Mouse (Mus musculus) midbrain, embryonic 11.5 days (tissue): Measurements from ENCODE around the gene Rpusd4. TPM values are rescaled to one million over a fixed set of nuclear protein-coding genes. Genes with fewer than 3 reads are reported as not detected.
A peak's percentile ranks its signal among the peaks of the same experiment; 100 is the strongest.

Experiments used
- ATAC-seq: fragments of 200-750 bp; cut with Nextera tagmentation; 2 replicates; pipeline ENCODE4 v1.8.0; 2017; ENCODE audit warnings: moderate TSS enrichment, moderate library complexity; ENCODE audit not compliant: low FRiP score
- DNase-seq: peaks from one replicate; pipeline ENCODE4 v3.0.0; 2015; ENCODE audit warnings: low spot score; ENCODE audit errors: missing footprints
- H3K27ac ChIP-seq: fragments of 300-500 bp; sonication (generic); 2 replicates; pipeline ENCODE4 v1.5.1; 2014; ENCODE audit warnings: low read depth, low read length
- H3K27me3 ChIP-seq: fragments of 300-500 bp; sonication (generic); 2 replicates; pipeline ENCODE4 v1.6.1; 2014; ENCODE audit warnings: mild to moderate bottlenecking, low read length, moderate library complexity, mixed read lengths; ENCODE audit not compliant: control insufficient read depth, insufficient read depth
- H3K36me3 ChIP-seq: fragments of 300-500 bp; sonication (generic); 2 replicates; pipeline ENCODE4 v1.6.1; 2014; ENCODE audit warnings: mild to moderate bottlenecking, low read length, moderate library complexity, mixed read lengths; ENCODE audit not compliant: control insufficient read depth, insufficient read depth
- H3K4me1 ChIP-seq: fragments of 300-500 bp; sonication (generic); 2 replicates; pipeline ENCODE4 v1.6.1; 2014; ENCODE audit warnings: low read length; ENCODE audit not compliant: control insufficient read depth, insufficient read depth
- H3K4me2 ChIP-seq: fragments of 300-500 bp; sonication (generic); 2 replicates; pipeline ENCODE4 v1.6.1; 2014; ENCODE audit warnings: mild to moderate bottlenecking, moderate library complexity
- H3K4me3 ChIP-seq: fragments of 300-500 bp; sonication (generic); 2 replicates; pipeline ENCODE4 v1.5.1; 2014; ENCODE audit warnings: low read depth, low read length
- H3K9ac ChIP-seq: fragments of 300-500 bp; sonication (generic); 2 replicates; pipeline ENCODE4 v1.6.1; 2014; ENCODE audit warnings: low read length
- H3K9me3 ChIP-seq: fragments of 300-500 bp; sonication (generic); 2 replicates; pipeline ENCODE4 v1.6.1; 2016; ENCODE audit warnings: low read length; ENCODE audit not compliant: control insufficient read depth
- WGBS: fragments of 180-500 bp; shearing (Covaris S2); extraction: QIAGEN DNeasy Blood & Tissue Kit; methylation state at CpG from one replicate; pipeline ENCODE4 v1.1.7; 2014; 5-methylcytosine and 5-hydroxymethylcytosine counted together
- polyA plus RNA-seq: library from polyadenylated mRNA; unstranded; fragments of >200 nt; fragmentation: Nextera tagmentation; extraction: Ambion mirVana; gene quantifications from 2 replicates; pipeline ENCODE4 v1.2.1, GENCODE M21; 2014

Gene Rpusd4
- polyA plus RNA-seq, 1 experiment from 2014 or later = 29.8 TPM

- no peak overlapping the region for H3K9ac ChIP-seq
- H3K27me3 ChIP-seq = no peaks in the 10 kb centered on the region
- no peaks in the 10 kb centered on the region for H3K4me1 ChIP-seq
- DNase-seq = no peak
- H3K9me3 ChIP-seq = no peaks in the 10 kb centered on the region
- H3K4me3 ChIP-seq = no peak overlapping the region
- no peak overlapping the region for H3K4me2 ChIP-seq
- ATAC-seq = no peak
- no peak overlapping the region for H3K27ac ChIP-seq
- no peaks in the 10 kb centered on the region for H3K36me3 ChIP-seq
These were observed 18.2 kb upstream of the Rpusd4 start for GRCm38 (mm10) chr9:35249476-35249875.

GRCm38 (mm10) chr9:35257365-35257764, 10.3 kb upstream of the Rpusd4 start:
- no peaks in the 10 kb centered on the region for H3K9me3 ChIP-seq
- no peak overlapping the region for H3K9ac ChIP-seq
- H3K27ac ChIP-seq = no peak overlapping the region
- H3K36me3 ChIP-seq = no peaks in the 10 kb centered on the region; the same call in 1 of the 2 replicates
- no peak overlapping the region for H3K4me2 ChIP-seq
- DNase-seq = peak; percentile 8
- H3K4me1 ChIP-seq = no peaks in the 10 kb centered on the region
- no peak overlapping the region for H3K4me3 ChIP-seq
- H3K27me3 ChIP-seq = no peaks in the 10 kb centered on the region
- 97% methylated on average over 7 of the region's 7 CpGs for WGBS
- ATAC-seq = no peak

DNA sequence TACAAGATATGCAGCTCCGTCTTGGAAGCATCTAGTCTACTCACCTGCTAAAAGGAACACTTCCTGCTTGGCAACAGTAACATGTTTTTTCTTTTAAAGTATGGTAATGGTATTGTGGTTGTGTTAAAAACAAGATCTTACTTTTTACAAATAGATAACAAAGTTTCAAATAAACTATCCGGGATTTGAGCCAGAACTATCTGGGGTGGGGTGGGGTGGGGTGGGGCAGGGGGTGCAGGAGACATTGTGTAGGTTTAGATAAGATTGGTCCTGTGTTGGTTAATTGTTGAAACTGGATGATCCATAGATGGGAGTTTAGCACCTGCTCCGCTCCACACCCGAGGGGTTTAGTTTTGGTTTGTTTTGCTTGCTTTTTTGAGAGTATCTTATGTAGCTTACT, 5.2 kb upstream of the Rpusd4 start:
- H3K9me3 ChIP-seq = no peaks in the 10 kb centered on the region
- H3K4me2 ChIP-seq = no peak overlapping the region
- peaks cover 6% of the 10 kb centered on the region; the same call in 1 of the 2 replicates for H3K4me1 ChIP-seq
- WGBS = 89% methylated on average over 4 of the region's 4 CpGs
- ATAC-seq (no peak), DNase-seq (peak; percentile 41)
- no peak overlapping the region for H3K9ac ChIP-seq
- no peaks in the 10 kb centered on the region for H3K27me3 ChIP-seq
- H3K36me3 ChIP-seq = no peaks in the 10 kb centered on the region; the same call in 1 of the 2 replicates
- no peak overlapping the region for H3K4me3 ChIP-seq
- no peak overlapping the region for H3K27ac ChIP-seq

- Histone ChIP-seq H3K27ac (no peak overlapping the region), H3K36me3 (no peaks in the 10 kb centered on the region; the same call in 1 of the 2 replicates), H3K4me1 (peaks cover 9% of the 10 kb centered on the region), H3K9me3 (no peaks in the 10 kb centered on the region), H3K27me3 (no peaks in the 10 kb centered on the region), H3K4me3 (no peak overlapping the region), H3K9ac (no peak overlapping the region), H3K4me2 (no peak overlapping the region)
- DNase-seq (peak; percentile 0), ATAC-seq (no peak)
- 92% methylated on average over 2 of the region's 2 CpGs for WGBS
These were observed 4.2 kb upstream of the Rpusd4 start for GRCm38 (mm10) chr9:35263431-35263830.

DNA sequence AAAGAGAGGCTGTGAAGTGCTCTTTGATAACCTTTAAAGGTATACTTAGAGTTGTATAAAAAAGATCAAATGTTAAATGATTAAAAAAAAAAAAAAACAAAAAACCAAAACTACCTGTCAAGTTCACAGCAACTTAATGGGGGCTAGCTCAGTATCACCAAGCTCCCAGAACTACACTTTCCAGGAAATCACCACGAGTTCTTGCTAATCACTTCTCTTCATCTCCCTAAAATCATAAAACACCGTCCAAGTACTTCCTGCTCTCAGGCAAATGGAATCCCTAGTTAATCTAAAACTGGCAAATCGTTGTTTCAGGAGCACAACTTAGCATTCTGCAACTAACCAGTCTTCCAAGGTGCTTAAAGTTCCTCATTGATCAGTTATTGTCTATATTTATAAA, 3.2 kb upstream of the Rpusd4 start:
- H3K4me3 ChIP-seq = no peak overlapping the region
- H3K27me3 ChIP-seq = no peaks in the 10 kb centered on the region
- H3K4me1 ChIP-seq = peaks cover 12% of the 10 kb centered on the region
- H3K4me2 ChIP-seq = no peak overlapping the region
- no peak overlapping the region for H3K27ac ChIP-seq
- 86% methylated on average over 3 of the region's 3 CpGs for WGBS
- no peak overlapping the region for H3K9ac ChIP-seq
- no peak for DNase-seq
- H3K36me3 ChIP-seq = no peaks in the 10 kb centered on the region; the same call in 1 of the 2 replicates
- no peak for ATAC-seq
- H3K9me3 ChIP-seq = no peaks in the 10 kb centered on the region

GRCm38 (mm10) chr9:35267976-35268715, 481 bp downstream of the Rpusd4 start:
- 3% methylated on average over 21 of the region's 21 CpGs for WGBS
- Histone ChIP-seq H3K4me1 (peaks cover 12% of the 10 kb centered on the region), H3K27ac (no peak overlapping the region), H3K9me3 (no peaks in the 10 kb centered on the region), H3K4me2 (peak overlapping the region; percentile 47), H3K36me3 (peaks cover 12% of the 10 kb centered on the region; the same call in 1 of the 2 replicates), H3K4me3 (peak overlapping the region; percentile 78), H3K9ac (peak overlapping the region; percentile 77), H3K27me3 (no peaks in the 10 kb centered on the region)
- ATAC-seq (peak; percentile 62), DNase-seq (peak; percentile 90)

GRCm38 (mm10) chr9:35277855-35278365, 10.2 kb downstream of the Rpusd4 start:
- no peaks in the 10 kb centered on the region for H3K9me3 ChIP-seq
- WGBS = 83% methylated on average over 3 of the region's 3 CpGs
- no peaks in the 10 kb centered on the region for H3K27me3 ChIP-seq
- ATAC-seq (no peak), DNase-seq (no peak)
- H3K4me3 ChIP-seq = no peak overlapping the region
- peaks cover 8% of the 10 kb centered on the region; the same call in 1 of the 2 replicates for H3K36me3 ChIP-seq
- H3K27ac ChIP-seq = no peak overlapping the region
- H3K4me2 ChIP-seq = no peak overlapping the region
- no peak overlapping the region for H3K9ac ChIP-seq
- no peaks in the 10 kb centered on the region for H3K4me1 ChIP-seq

GRCm38 (mm10) chr9:35278451-35278850, 10.8 kb downstream of the Rpusd4 start:
- H3K27me3 ChIP-seq = no peaks in the 10 kb centered on the region
- no peak overlapping the region for H3K4me2 ChIP-seq
- DNase-seq (no peak), ATAC-seq (no peak)
- H3K9me3 ChIP-seq = no peaks in the 10 kb centered on the region
- no peak overlapping the region for H3K4me3 ChIP-seq
- WGBS = 86% methylated on average over 4 of the region's 4 CpGs
- H3K27ac ChIP-seq = no peak overlapping the region
- H3K9ac ChIP-seq = no peak overlapping the region
- H3K36me3 ChIP-seq = peaks cover 5% of the 10 kb centered on the region; the same call in 1 of the 2 replicates
- H3K4me1 ChIP-seq = no peaks in the 10 kb centered on the region

GRCm38 (mm10) chr9:35282006-35282850, 14.6 kb downstream of the Rpusd4 start:
- Histone ChIP-seq H3K4me1 (no peaks in the 10 kb centered on the region), H3K36me3 (0 out of 2 replicates have a peak, but pooled peaks cover 2% of the 10 kb centered on the region), H3K4me2 (no peak overlapping the region), H3K9ac (no peak overlapping the region), H3K27ac (no peak overlapping the region), H3K27me3 (no peaks in the 10 kb centered on the region), H3K9me3 (no peaks in the 10 kb centered on the region), H3K4me3 (no peak overlapping the region)
- WGBS = 21% methylated on average over 5 of the region's 5 CpGs
- ATAC-seq (0 out of 2 replicates have a peak, but pooled peaks have one; percentile 26), DNase-seq (peak; percentile 92)
